Mouse (Mus musculus) cerebellum, adult 11-12 months (tissue): ENCODE data around the gene Clba1.

Experiments
- DNase-seq: peaks from one replicate; pipeline ENCODE4 v3.0.0; 2022

The Clba1 gene

GRCm38 (mm10) chr12:112853050-112853729, 44.5 kb downstream of the Clba1 start:
- DNase-seq, result no peak

- DNase-seq, result no peak
These were observed 46.0 kb downstream of the Clba1 start for GRCm38 (mm10) chr12:112854610-112855333.

- DNase-seq, result no peak
These were observed 47.6 kb downstream of the Clba1 start for GRCm38 (mm10) chr12:112856338-112856737.

- DNase-seq, result no peak
These were observed 48.5 kb downstream of the Clba1 start for GRCm38 (mm10) chr12:112857021-112857925.

- no peak for DNase-seq
These were observed 50.0 kb downstream of the Clba1 start for GRCm38 (mm10) chr12:112858581-112859336.

- DNase-seq, result no peak
These were observed 51.2 kb downstream of the Clba1 start for GRCm38 (mm10) chr12:112859930-112860329.

- no peak for DNase-seq
These were observed 52.0 kb downstream of the Clba1 start for GRCm38 (mm10) chr12:112860765-112861164.

GRCm38 (mm10) chr12:112861911-112862321, 53.2 kb downstream of the Clba1 start:
- no peak for DNase-seq

- no peak for DNase-seq
These were observed 56.1 kb downstream of the Clba1 start for GRCm38 (mm10) chr12:112864804-112865203.
